Mouse (Mus musculus) embryonic facial prominence, embryonic 12.5 days (tissue): ENCODE measurements around the gene Vmn2r24. TPM values are rescaled to one million over a fixed set of nuclear protein-coding genes. Genes with fewer than 3 reads are reported as not detected.
"Not testable (repeated sequence)": the region's sequence is repeated elsewhere in the genome, so short reads cannot be mapped to it uniquely, and the experiment has no call there.

Source experiments
- ATAC-seq: fragments of 200-750 bp; cut with Nextera tagmentation; 2 replicates; pipeline ENCODE4 v1.8.0; 2017; ENCODE audit not compliant: insufficient number of reproducible peaks, insufficient read depth, low FRiP score, low TSS enrichment
- H3K27ac ChIP-seq: fragments of 300-500 bp; sonication (generic); 2 replicates; pipeline ENCODE4 v1.5.1; 2016; ENCODE audit warnings: mild to moderate bottlenecking
- H3K27me3 ChIP-seq: fragments of 300-500 bp; sonication (generic); 2 replicates; pipeline ENCODE4 v1.6.1; 2016; ENCODE audit warnings: mild to moderate bottlenecking, moderate library complexity
- H3K36me3 ChIP-seq: fragments of 300-500 bp; sonication (generic); 2 replicates; pipeline ENCODE4 v1.6.1; 2016; ENCODE audit warnings: mild to moderate bottlenecking
- H3K4me1 ChIP-seq: fragments of 300-500 bp; sonication (generic); 2 replicates; pipeline ENCODE4 v1.6.1; 2016
- H3K4me2 ChIP-seq: fragments of 300-500 bp; sonication (generic); replicated peaks from 2 replicates; pipeline ENCODE4 v1.6.1; 2016; ENCODE audit warnings: mild to moderate bottlenecking, moderate library complexity
- H3K4me3 ChIP-seq: fragments of 300-500 bp; sonication (generic); 2 replicates; pipeline ENCODE4 v1.5.1; 2016; ENCODE audit warnings: mild to moderate bottlenecking
- H3K9ac ChIP-seq: fragments of 300-500 bp; sonication (generic); 2 replicates; pipeline ENCODE4 v1.6.1; 2016; ENCODE audit warnings: mild to moderate bottlenecking, moderate library complexity
- H3K9me3 ChIP-seq: fragments of 300-500 bp; sonication (generic); 2 replicates; pipeline ENCODE4 v1.6.1; 2016; ENCODE audit warnings: mild to moderate bottlenecking, moderate library complexity
- WGBS: fragments of 180-500 bp; shearing (Covaris S2); methylation state at CpG from one replicate; pipeline ENCODE4 v1.1.7; 2016; 5-methylcytosine and 5-hydroxymethylcytosine counted together
- polyA plus RNA-seq: library from polyadenylated mRNA; unstranded; fragments of >200 nt; fragmentation: Nextera tagmentation; extraction: Ambion mirVana; gene quantifications from 2 replicates; pipeline ENCODE4 v1.2.1, GENCODE M21; 2016

Gene Vmn2r24
- not detected in 2 replicates for polyA plus RNA-seq

GRCm38 (mm10) chr6:123778579-123778978 is at the start of gene Vmn2r24:
Gene Vmn2r24, plus strand, starts transcription at chr6:123778879.
- no peaks in the 10 kb centered on the region for H3K4me1 ChIP-seq
- H3K4me2 ChIP-seq: no peak within 1 kb of the TSS
- ATAC-seq: no peak
- H3K9ac ChIP-seq: no peak within 1 kb of the TSS
- no peak within 1 kb of the TSS for H3K27ac ChIP-seq
- 76% methylated on average over 1 of the region's 1 CpGs for WGBS
- H3K4me3 ChIP-seq: no peak within 1 kb of the TSS
- no peaks in the 10 kb centered on the region for H3K27me3 ChIP-seq
- H3K9me3 ChIP-seq: no peaks in the 10 kb centered on the region
- no peaks in the 10 kb centered on the region for H3K36me3 ChIP-seq

DNA sequence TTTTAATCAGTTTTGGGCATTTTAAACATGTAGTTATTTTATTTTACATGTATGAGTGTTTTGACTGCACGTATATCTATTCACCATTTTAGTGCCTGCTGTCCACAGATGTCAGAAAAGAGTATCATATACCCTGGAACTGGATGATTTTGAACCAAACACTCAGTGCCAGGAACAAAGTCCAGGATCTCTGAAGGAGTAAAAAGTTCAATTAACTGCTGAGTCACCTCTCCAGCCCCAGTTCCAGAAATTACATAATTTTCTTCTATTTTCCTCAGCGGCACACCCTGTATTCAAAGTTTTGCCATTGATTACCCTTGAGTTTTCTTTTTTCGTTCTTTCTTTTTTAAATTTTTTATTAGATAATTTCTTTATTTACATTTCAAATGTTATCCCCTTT is 8.6 kb upstream of the Vmn2r24 start:
- H3K36me3 ChIP-seq: no peaks in the 10 kb centered on the region
- no peak for ATAC-seq
- WGBS: 86% methylated on average over 3 of the region's 3 CpGs
- no peak overlapping the region for H3K27ac ChIP-seq
- H3K27me3 ChIP-seq: no peaks in the 10 kb centered on the region
- H3K9ac ChIP-seq: no peak overlapping the region
- no peaks in the 10 kb centered on the region for H3K4me1 ChIP-seq
- H3K4me2 ChIP-seq: no peak overlapping the region
- H3K4me3 ChIP-seq: no peak overlapping the region
- no peaks in the 10 kb centered on the region for H3K9me3 ChIP-seq

DNA sequence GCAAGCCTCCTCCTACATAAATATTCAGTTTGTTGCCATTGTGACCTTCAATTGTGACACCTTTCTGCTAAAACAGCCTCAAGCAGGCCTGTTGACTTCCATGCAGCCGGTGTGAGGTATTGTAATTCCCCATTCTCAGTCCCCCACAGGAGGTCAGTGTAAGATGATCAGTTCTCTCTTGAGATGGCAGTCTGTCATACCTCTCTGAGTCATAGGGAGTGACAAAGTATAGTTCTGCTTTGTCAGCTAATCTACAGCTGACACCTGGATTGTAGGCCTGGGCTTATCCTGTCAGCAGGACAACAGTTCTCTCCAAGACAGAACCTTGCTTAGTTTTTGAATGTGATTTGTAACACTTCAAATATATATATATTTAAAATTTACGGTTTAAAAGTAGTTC is 6.2 kb downstream of the Vmn2r24 start:
- Histone ChIP-seq H3K9me3 (no peaks in the 10 kb centered on the region), H3K4me2 (no peak overlapping the region), H3K27ac (no peak overlapping the region), H3K9ac (no peak overlapping the region), H3K36me3 (no peaks in the 10 kb centered on the region), H3K27me3 (no peaks in the 10 kb centered on the region), H3K4me3 (no peak overlapping the region), H3K4me1 (no peaks in the 10 kb centered on the region)
- WGBS: 66% methylated on average over 2 of the region's 2 CpGs
- ATAC-seq: no peak

- Histone ChIP-seq H3K4me2 (no peak overlapping the region), H3K9ac (no peak overlapping the region), H3K27me3 (no peaks in the 10 kb centered on the region), H3K36me3 (no peaks in the 10 kb centered on the region), H3K27ac (no peak overlapping the region), H3K4me1 (no peaks in the 10 kb centered on the region), H3K4me3 (no peak overlapping the region), H3K9me3 (no peaks in the 10 kb centered on the region)
- no peak for ATAC-seq
- WGBS: 30% methylated on average over 9 of the region's 9 CpGs
Measured at GRCm38 (mm10) chr6:123793746-123794145, 15.1 kb downstream of the Vmn2r24 start.

- not testable (repeated sequence) for H3K36me3 ChIP-seq
Measured at GRCm38 (mm10) chr6:123810291-123810690, 31.6 kb downstream of the Vmn2r24 start.

DNA sequence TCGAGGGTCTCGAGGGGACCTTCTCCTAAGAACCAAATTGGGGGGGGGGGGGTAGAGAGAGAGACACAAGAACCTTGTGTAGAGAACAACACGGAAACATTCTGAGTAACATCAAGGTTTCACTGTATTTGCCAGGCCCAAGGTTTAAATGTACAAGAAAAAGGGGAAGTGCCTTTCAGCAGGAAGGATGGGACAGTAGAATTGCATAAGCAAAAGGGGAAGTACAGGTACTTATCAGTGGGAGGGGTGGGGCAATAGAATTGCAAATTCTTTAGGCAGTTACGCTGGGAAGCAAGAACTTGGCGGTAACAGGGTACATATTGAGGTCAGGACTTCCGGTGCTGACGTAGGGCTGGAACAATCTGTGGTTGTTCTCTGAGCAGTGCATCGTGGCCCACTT is 41.3 kb downstream of the Vmn2r24 start:
- Histone ChIP-seq H3K27ac (no peak overlapping the region), H3K9me3 (peaks cover 3% of the 10 kb centered on the region; the same call in 1 of the 2 replicates), H3K27me3 (no peaks in the 10 kb centered on the region), H3K9ac (no peak overlapping the region), H3K36me3 (no peaks in the 10 kb centered on the region), H3K4me1 (no peaks in the 10 kb centered on the region), H3K4me2 (no peak overlapping the region), H3K4me3 (no peak overlapping the region)
- WGBS: 65% methylated on average over 8 of the region's 8 CpGs
- no peak for ATAC-seq

More at GRCm38 (mm10) chr6:123810291-123810690, 31.6 kb downstream of the Vmn2r24 start:
- H3K9ac ChIP-seq, H3K4me1 ChIP-seq, H3K27ac ChIP-seq, H3K27me3 ChIP-seq, H3K9me3 ChIP-seq, H3K4me3 ChIP-seq, ATAC-seq, H3K4me2 ChIP-seq: not testable (repeated sequence)

- not testable (repeated sequence) for ATAC-seq, H3K9me3 ChIP-seq, H3K27ac ChIP-seq, H3K9ac ChIP-seq, H3K27me3 ChIP-seq, H3K4me1 ChIP-seq, H3K36me3 ChIP-seq, H3K4me2 ChIP-seq, H3K4me3 ChIP-seq
- 55% methylated on average over 2 of the region's 2 CpGs for WGBS
Measured at GRCm38 (mm10) chr6:123853363-123853762, 74.7 kb downstream of the Vmn2r24 start, which contains the start of gene Vmn2r25. Gene Vmn2r25, minus strand, starts transcription at chr6:123853463.

Other genes with a start within 250 kb of the Vmn2r24 start
- not detected in 2 replicates for gene Vmn2r21, start 245.5 kb upstream of the Vmn2r24 start, polyA plus RNA-seq
- gene Vmn2r22, start 128.2 kb upstream of the Vmn2r24 start, polyA plus RNA-seq: not detected in 2 replicates
- gene Vmn2r23, start 76.2 kb upstream of the Vmn2r24 start, polyA plus RNA-seq: not detected in 2 replicates
- gene Vmn2r25, start 74.6 kb downstream of the Vmn2r24 start, polyA plus RNA-seq: not detected in 2 replicates
- gene Vmn2r26, start 245.7 kb downstream of the Vmn2r24 start, polyA plus RNA-seq: not detected in 2 replicates